Mouse (Mus musculus): ENCODE measurements around the gene Hils1. TPM values are rescaled to one million over a fixed set of nuclear protein-coding genes. Genes with fewer than 3 reads are reported as not detected.

The Hils1 gene
- 0.24 TPM in 1 of 2 replicates, not detected in the other for polyA plus RNA-seq (2014; fragmentation: Nextera tagmentation; extraction: Ambion mirVana)

- no peak for ATAC-seq (replicated peaks; ENCODE audit: insufficient number of reproducible peaks, low FRiP score, low TSS enrichment)
- no peak within 1 kb of the TSS for H3K27ac ChIP-seq (ENCODE audit: low read depth, low read length)
- no peak within 1 kb of the TSS for H3K4me3 ChIP-seq (ENCODE audit: low read depth, low read length)
- H3K9ac ChIP-seq (ENCODE audit: low read depth, low read length): no peak within 1 kb of the TSS
- 39% methylated on average over 4 of the region's 4 CpGs for WGBS (ENCODE audit: insufficient replicate concordance)
- no peak within 1 kb of the TSS for H3K4me2 ChIP-seq
- H3K9me3 ChIP-seq (replicated peaks; ENCODE audit: control insufficient read depth, low read length): no peaks in the 10 kb centered on the region
- H3K27me3 ChIP-seq (ENCODE audit: control insufficient read depth, insufficient read depth, low read length): peaks cover 3% of the 10 kb centered on the region; the same call in 1 of the 2 replicates
- peaks cover 9% of the 10 kb centered on the region for H3K4me1 ChIP-seq (ENCODE audit: control insufficient read depth, insufficient read depth, low read length)
- no peaks in the 10 kb centered on the region for H3K36me3 ChIP-seq (ENCODE audit: control insufficient read depth, insufficient read depth, low read length)
Observed at GRCm38 (mm10) chr11:94967419-94967818, at the start of gene Hils1. Gene Hils1, plus strand, starts transcription at chr11:94967593.

DNA sequence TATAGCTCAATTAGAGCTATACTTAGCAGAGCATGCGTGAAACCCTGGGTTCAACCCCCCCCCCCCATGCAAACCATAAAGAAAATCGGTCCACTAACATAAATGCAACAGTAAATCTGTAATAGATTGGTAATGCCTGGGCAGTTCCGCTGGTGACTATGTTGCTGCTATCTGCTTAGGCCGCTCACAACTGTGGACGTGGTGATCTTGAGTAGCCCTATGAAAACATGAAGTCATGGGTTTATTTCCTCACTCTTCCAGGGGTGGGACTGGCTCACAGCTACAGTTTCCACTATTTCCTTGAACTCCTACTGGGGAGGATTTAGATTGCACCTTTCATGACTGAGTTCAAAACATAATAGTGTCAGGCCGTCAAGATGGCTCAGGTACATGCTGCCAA, 49.7 kb upstream of the Hils1 start:
- Histone ChIP-seq H3K4me1 (ENCODE audit: control insufficient read depth, insufficient read depth, low read length) (peaks cover 14% of the 10 kb centered on the region), H3K4me2 (no peak overlapping the region), H3K4me3 (ENCODE audit: low read depth, low read length) (no peak overlapping the region), H3K27ac (ENCODE audit: low read depth, low read length) (peak overlapping the region; percentile 50; the same call in 1 of the 2 replicates), H3K36me3 (ENCODE audit: control insufficient read depth, insufficient read depth, low read length) (no peaks in the 10 kb centered on the region), H3K9me3 (replicated peaks; ENCODE audit: control insufficient read depth, low read length) (no peaks in the 10 kb centered on the region), H3K27me3 (ENCODE audit: control insufficient read depth, insufficient read depth, low read length) (no peaks in the 10 kb centered on the region), H3K9ac (ENCODE audit: low read depth, low read length) (no peak overlapping the region)
- ATAC-seq (replicated peaks; ENCODE audit: insufficient number of reproducible peaks, low FRiP score, low TSS enrichment): no peak
- 62% methylated on average over 6 of the region's 6 CpGs for WGBS (ENCODE audit: insufficient replicate concordance)

DNA sequence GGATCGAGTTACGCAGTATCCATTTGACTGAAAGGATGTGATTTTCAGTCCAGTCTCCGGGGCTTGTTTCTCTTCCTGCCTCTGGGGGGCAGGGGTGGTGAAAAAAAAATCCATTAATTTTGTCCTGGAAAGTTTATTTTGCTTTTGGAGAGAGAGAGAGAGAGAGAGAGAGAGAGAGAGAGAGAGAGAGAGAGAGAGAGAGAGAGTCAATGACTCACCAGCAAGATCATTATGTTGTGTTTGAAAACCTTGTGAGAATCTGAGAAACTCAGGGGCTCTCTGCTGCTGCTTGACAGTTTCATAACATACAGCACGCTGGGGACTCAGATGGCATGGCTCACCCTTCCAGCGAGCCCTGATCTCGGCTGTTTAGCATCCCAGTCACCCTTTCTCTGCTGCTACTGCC, 46.4 kb upstream of the Hils1 start:
- Histone ChIP-seq H3K9me3 (replicated peaks; ENCODE audit: control insufficient read depth, low read length) (no peaks in the 10 kb centered on the region), H3K4me3 (ENCODE audit: low read depth, low read length) (no peak overlapping the region), H3K4me1 (ENCODE audit: control insufficient read depth, insufficient read depth, low read length) (peaks cover 8% of the 10 kb centered on the region), H3K27ac (ENCODE audit: low read depth, low read length) (no peak overlapping the region), H3K36me3 (ENCODE audit: control insufficient read depth, insufficient read depth, low read length) (no peaks in the 10 kb centered on the region), H3K4me2 (no peak overlapping the region), H3K9ac (ENCODE audit: low read depth, low read length) (no peak overlapping the region), H3K27me3 (ENCODE audit: control insufficient read depth, insufficient read depth, low read length) (no peaks in the 10 kb centered on the region)
- WGBS (ENCODE audit: insufficient replicate concordance): 30% methylated on average over 6 of the region's 6 CpGs
- no peak for ATAC-seq (replicated peaks; ENCODE audit: insufficient number of reproducible peaks, low FRiP score, low TSS enrichment)

GRCm38 (mm10) chr11:94924977-94925376, 42.4 kb upstream of the Hils1 start:
- Histone ChIP-seq H3K4me3 (ENCODE audit: low read depth, low read length) (no peak overlapping the region), H3K27ac (ENCODE audit: low read depth, low read length) (no peak overlapping the region), H3K27me3 (ENCODE audit: control insufficient read depth, insufficient read depth, low read length) (no peaks in the 10 kb centered on the region), H3K4me2 (no peak overlapping the region), H3K9me3 (replicated peaks; ENCODE audit: control insufficient read depth, low read length) (no peaks in the 10 kb centered on the region), H3K4me1 (ENCODE audit: control insufficient read depth, insufficient read depth, low read length) (peaks cover 26% of the 10 kb centered on the region), H3K36me3 (ENCODE audit: control insufficient read depth, insufficient read depth, low read length) (no peaks in the 10 kb centered on the region), H3K9ac (ENCODE audit: low read depth, low read length) (no peak overlapping the region)
- WGBS (ENCODE audit: insufficient replicate concordance): 89% methylated on average over 4 of the region's 4 CpGs
- no peak for ATAC-seq (replicated peaks; ENCODE audit: insufficient number of reproducible peaks, low FRiP score, low TSS enrichment)

DNA sequence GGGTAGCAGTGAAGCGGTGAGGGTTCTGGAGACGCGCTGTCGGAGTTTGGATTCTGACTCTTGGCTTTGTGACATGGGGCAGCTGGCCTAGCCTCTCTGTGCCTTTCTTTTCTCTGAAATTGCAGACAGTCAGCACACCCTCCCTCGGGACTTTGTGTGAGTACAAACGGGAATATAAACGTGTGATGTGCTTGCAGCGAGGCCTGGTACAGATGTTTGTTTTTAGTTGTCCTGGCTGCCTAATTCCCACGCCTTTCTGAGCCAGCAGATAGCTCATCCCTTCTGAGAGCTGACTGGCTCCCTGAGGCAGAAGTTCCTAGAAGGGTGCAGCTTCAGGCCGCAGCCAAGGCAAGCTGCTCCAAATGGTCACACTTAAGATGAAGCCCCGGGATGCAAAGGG, 41.0 kb upstream of the Hils1 start:
- Histone ChIP-seq H3K4me1 (ENCODE audit: control insufficient read depth, insufficient read depth, low read length) (peaks cover 35% of the 10 kb centered on the region), H3K9ac (ENCODE audit: low read depth, low read length) (no peak overlapping the region), H3K9me3 (replicated peaks; ENCODE audit: control insufficient read depth, low read length) (no peaks in the 10 kb centered on the region), H3K27me3 (ENCODE audit: control insufficient read depth, insufficient read depth, low read length) (no peaks in the 10 kb centered on the region), H3K4me2 (no peak overlapping the region), H3K4me3 (ENCODE audit: low read depth, low read length) (no peak overlapping the region), H3K27ac (ENCODE audit: low read depth, low read length) (no peak overlapping the region), H3K36me3 (ENCODE audit: control insufficient read depth, insufficient read depth, low read length) (no peaks in the 10 kb centered on the region)
- WGBS (ENCODE audit: insufficient replicate concordance): 57% methylated on average over 11 of the region's 11 CpGs
- no peak for ATAC-seq (replicated peaks; ENCODE audit: insufficient number of reproducible peaks, low FRiP score, low TSS enrichment)

GRCm38 (mm10) chr11:94927771-94928291, 39.6 kb upstream of the Hils1 start:
- H3K36me3 ChIP-seq (ENCODE audit: control insufficient read depth, insufficient read depth, low read length): no peaks in the 10 kb centered on the region
- no peak for ATAC-seq (replicated peaks; ENCODE audit: insufficient number of reproducible peaks, low FRiP score, low TSS enrichment)

GRCm38 (mm10) chr11:94928820-94929219, 38.6 kb upstream of the Hils1 start:
- H3K4me1 ChIP-seq (ENCODE audit: control insufficient read depth, insufficient read depth, low read length): peaks cover 45% of the 10 kb centered on the region
- peak overlapping the region; percentile 73 for H3K27ac ChIP-seq (ENCODE audit: low read depth, low read length)
- no peaks in the 10 kb centered on the region for H3K9me3 ChIP-seq (replicated peaks; ENCODE audit: control insufficient read depth, low read length)
- ATAC-seq (replicated peaks; ENCODE audit: insufficient number of reproducible peaks, low FRiP score, low TSS enrichment): peak; percentile 88
- peak overlapping the region; percentile 23; the same call in 1 of the 2 replicates for H3K9ac ChIP-seq (ENCODE audit: low read depth, low read length)
- peak overlapping the region; percentile 47 for H3K4me2 ChIP-seq
- peaks cover 6% of the 10 kb centered on the region for H3K27me3 ChIP-seq (ENCODE audit: control insufficient read depth, insufficient read depth, low read length)
- H3K36me3 ChIP-seq (ENCODE audit: control insufficient read depth, insufficient read depth, low read length): no peaks in the 10 kb centered on the region
- 1% methylated on average over 13 of the region's 13 CpGs for WGBS (ENCODE audit: insufficient replicate concordance)
- no peak overlapping the region for H3K4me3 ChIP-seq (ENCODE audit: low read depth, low read length)

More at GRCm38 (mm10) chr11:94927771-94928291, 39.6 kb upstream of the Hils1 start:
- Histone ChIP-seq H3K4me1 (ENCODE audit: control insufficient read depth, insufficient read depth, low read length) (peaks cover 35% of the 10 kb centered on the region), H3K4me2 (peak overlapping the region; percentile 6; the same call in 1 of the 2 replicates), H3K9ac (ENCODE audit: low read depth, low read length) (peak overlapping the region; percentile 29; the same call in 1 of the 2 replicates), H3K27me3 (ENCODE audit: control insufficient read depth, insufficient read depth, low read length) (no peaks in the 10 kb centered on the region; the same call in 1 of the 2 replicates), H3K9me3 (replicated peaks; ENCODE audit: control insufficient read depth, low read length) (no peaks in the 10 kb centered on the region), H3K27ac (ENCODE audit: low read depth, low read length) (peak overlapping the region; percentile 73), H3K4me3 (ENCODE audit: low read depth, low read length) (no peak overlapping the region)
- 8% methylated on average over 5 of the region's 5 CpGs for WGBS (ENCODE audit: insufficient replicate concordance)

DNA sequence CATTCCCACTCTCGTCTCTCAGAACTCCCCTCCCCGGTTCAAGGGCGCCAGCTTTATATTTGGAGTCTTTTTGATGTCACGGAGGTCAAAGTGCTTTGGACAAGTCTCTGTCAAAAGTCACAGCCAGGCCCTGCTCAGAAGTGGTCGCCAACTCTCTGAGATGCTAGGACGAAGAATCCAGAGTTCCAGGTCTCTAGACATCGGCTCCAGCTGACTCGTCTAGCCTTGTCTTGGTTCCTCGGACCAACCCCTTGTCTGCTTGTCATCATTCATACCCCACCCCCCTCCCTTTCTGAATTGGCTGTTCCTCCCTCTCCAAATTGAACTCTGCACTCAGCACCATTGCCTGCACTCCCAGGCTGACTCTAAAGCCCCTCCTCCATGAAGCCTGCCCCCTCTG, 37.8 kb upstream of the Hils1 start:
- H3K4me1 ChIP-seq (ENCODE audit: control insufficient read depth, insufficient read depth, low read length): peaks cover 46% of the 10 kb centered on the region
- peaks cover 12% of the 10 kb centered on the region for H3K27me3 ChIP-seq (ENCODE audit: control insufficient read depth, insufficient read depth, low read length)
- H3K9ac ChIP-seq (ENCODE audit: low read depth, low read length): no peak overlapping the region; the same call in 1 of the 2 replicates
- H3K9me3 ChIP-seq (replicated peaks; ENCODE audit: control insufficient read depth, low read length): no peaks in the 10 kb centered on the region
- H3K4me3 ChIP-seq (ENCODE audit: low read depth, low read length): no peak overlapping the region
- H3K36me3 ChIP-seq (ENCODE audit: control insufficient read depth, insufficient read depth, low read length): no peaks in the 10 kb centered on the region
- H3K27ac ChIP-seq (ENCODE audit: low read depth, low read length): peak overlapping the region; percentile 73
- H3K4me2 ChIP-seq: no peak overlapping the region
- WGBS (ENCODE audit: insufficient replicate concordance): 25% methylated on average over 9 of the region's 9 CpGs
- ATAC-seq (replicated peaks; ENCODE audit: insufficient number of reproducible peaks, low FRiP score, low TSS enrichment): no peak

DNA sequence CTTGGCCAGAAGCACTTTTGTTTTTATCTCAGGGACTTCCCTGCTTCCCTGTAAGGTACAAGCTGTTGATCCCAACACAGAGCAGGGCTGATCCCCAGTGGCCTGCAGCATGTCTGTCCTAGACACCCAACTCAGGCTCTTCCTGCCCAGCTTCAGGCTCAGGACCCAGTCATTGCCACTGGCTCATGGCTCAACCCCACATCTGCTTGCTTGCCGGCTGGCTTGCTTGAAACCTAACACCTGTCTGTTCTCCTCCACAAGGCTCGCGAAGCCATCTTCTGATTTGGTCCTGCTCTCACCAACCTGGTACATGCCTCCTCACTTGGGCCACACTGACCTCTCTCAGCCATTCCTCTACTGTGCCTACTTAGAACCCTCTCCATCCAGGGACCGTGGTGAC, 37.2 kb upstream of the Hils1 start:
- Histone ChIP-seq H3K27me3 (ENCODE audit: control insufficient read depth, insufficient read depth, low read length) (peaks cover 17% of the 10 kb centered on the region), H3K4me3 (ENCODE audit: low read depth, low read length) (no peak overlapping the region), H3K36me3 (ENCODE audit: control insufficient read depth, insufficient read depth, low read length) (no peaks in the 10 kb centered on the region), H3K9ac (ENCODE audit: low read depth, low read length) (peak overlapping the region; percentile 3; the same call in 1 of the 2 replicates), H3K4me2 (no peak overlapping the region), H3K9me3 (replicated peaks; ENCODE audit: control insufficient read depth, low read length) (no peaks in the 10 kb centered on the region), H3K27ac (ENCODE audit: low read depth, low read length) (no peak overlapping the region), H3K4me1 (ENCODE audit: control insufficient read depth, insufficient read depth, low read length) (peaks cover 46% of the 10 kb centered on the region)
- WGBS (ENCODE audit: insufficient replicate concordance): 38% methylated on average over 4 of the region's 4 CpGs
- ATAC-seq (replicated peaks; ENCODE audit: insufficient number of reproducible peaks, low FRiP score, low TSS enrichment): no peak

All from heart, embryonic 11.5 days (tissue).